Mouse (Mus musculus): ENCODE results near the gene Cabp4. TPM values are rescaled to one million over a fixed set of nuclear protein-coding genes. Genes with fewer than 3 reads are reported as not detected.
A peak's percentile ranks its signal among the peaks of the same experiment; 100 is the strongest.

Gene Cabp4
- polyA plus RNA-seq, 1 experiment from 2014 or later = not detected

DNA sequence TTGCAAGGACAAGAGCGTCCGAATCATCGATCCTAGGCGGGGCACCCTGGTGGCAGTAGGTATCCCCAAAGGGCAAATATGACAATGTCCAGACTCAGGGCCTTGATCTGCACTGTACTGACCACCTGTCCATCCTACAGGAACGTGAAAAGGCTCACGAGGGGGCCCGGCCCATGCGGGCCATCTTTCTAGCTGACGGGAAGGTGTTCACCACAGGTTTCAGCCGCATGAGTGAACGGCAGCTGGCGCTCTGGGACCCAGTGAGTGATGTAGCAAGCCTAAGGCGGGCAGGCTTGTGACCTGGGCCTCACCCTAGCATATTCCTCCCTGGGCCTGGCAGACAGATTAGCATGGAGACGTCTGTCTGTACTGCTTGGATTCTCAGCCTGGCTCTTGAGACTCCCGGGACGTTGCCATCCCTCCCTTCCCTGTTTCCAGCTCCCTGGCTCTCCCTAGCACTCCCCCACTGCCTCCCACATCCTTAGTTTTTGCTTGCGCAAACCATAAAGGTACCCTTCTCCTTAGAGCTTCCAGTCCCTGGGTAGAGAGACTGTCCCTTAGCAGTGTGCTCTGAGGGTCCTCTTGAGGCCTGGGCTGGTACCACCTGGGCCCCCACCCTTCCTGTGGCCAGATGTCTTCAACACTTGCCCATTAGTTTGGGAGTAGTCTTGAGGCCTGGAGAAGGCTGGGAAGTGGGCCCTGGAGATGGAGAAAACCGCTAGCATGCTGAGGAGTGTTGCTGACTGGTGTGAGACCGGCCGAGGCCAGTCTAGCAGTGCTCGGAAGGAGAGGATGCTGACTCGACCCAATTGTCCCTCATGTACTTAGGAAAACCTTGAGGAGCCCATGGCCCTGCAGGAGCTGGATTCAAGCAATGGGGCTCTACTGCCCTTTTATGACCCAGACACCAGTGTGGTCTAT is 7.0 kb upstream of the Cabp4 start:
- ATAC-seq (ENCODE audit: insufficient number of reproducible peaks, insufficient read depth, low FRiP score, low TSS enrichment, low read depth) = no peak
- Histone ChIP-seq H3K4me1 (peaks cover 24% of the 10 kb centered on the region), H3K4me3 (no peak overlapping the region), H3K36me3 (peaks cover 49% of the 10 kb centered on the region), H3K27me3 (no peaks in the 10 kb centered on the region), H3K9ac (no peak overlapping the region), H3K27ac (no peak overlapping the region), H3K9me3 (no peaks in the 10 kb centered on the region), H3K4me2 (no peak overlapping the region)
- WGBS = 87% methylated on average over 22 of the region's 22 CpGs

DNA sequence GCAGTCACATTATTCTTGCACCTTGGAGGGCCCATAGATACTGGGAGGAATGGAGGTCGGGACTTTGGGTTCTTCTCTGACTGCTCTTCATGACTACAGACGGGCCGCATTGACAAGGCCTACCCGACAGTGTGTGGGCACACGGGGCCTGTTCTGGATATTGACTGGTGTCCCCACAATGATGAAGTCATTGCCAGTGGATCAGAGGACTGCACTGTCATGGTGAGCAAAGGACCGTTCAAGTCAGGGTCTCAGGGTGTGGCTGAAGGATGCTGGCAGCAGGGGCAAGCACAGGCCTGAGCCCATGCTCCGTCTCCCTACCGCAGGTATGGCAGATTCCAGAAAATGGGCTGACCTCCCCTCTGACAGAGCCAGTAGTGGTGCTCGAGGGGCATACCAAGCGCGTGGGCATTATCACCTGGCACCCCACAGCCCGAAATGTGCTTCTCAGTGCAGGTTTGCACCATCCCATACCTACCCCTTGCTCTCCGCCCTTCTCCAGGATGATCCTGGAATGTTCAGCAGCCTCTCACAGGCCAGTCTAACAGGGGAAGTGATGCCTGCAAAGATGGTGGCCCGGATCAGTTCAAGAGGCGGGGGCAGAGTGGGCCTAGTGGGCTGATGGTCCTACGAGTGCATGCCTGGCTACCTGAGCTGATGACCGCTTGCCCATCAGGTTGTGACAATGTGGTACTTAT is 6.1 kb upstream of the Cabp4 start:
- Histone ChIP-seq H3K4me1 (peaks cover 24% of the 10 kb centered on the region), H3K4me3 (peak overlapping the region; percentile 87; the same call in 1 of the 2 replicates), H3K9me3 (no peaks in the 10 kb centered on the region), H3K27me3 (no peaks in the 10 kb centered on the region), H3K27ac (no peak overlapping the region), H3K4me2 (peak overlapping the region; percentile 89), H3K9ac (peak overlapping the region; percentile 36; the same call in 1 of the 2 replicates), H3K36me3 (peaks cover 45% of the 10 kb centered on the region)
- WGBS = 93% methylated on average over 17 of the region's 17 CpGs
- ATAC-seq (ENCODE audit: insufficient number of reproducible peaks, insufficient read depth, low FRiP score, low TSS enrichment, low read depth) = no peak

- H3K4me2 ChIP-seq = peak overlapping the region; percentile 89
- no peaks in the 10 kb centered on the region for H3K27me3 ChIP-seq
- WGBS = 87% methylated on average over 11 of the region's 11 CpGs
- H3K9ac ChIP-seq = peak overlapping the region; percentile 89
- H3K36me3 ChIP-seq = peaks cover 45% of the 10 kb centered on the region
- no peak overlapping the region for H3K27ac ChIP-seq
- no peak for ATAC-seq (ENCODE audit: insufficient number of reproducible peaks, insufficient read depth, low FRiP score, low TSS enrichment, low read depth)
- H3K4me1 ChIP-seq = peaks cover 24% of the 10 kb centered on the region
- no peaks in the 10 kb centered on the region for H3K9me3 ChIP-seq
- H3K4me3 ChIP-seq = peak overlapping the region; percentile 87
These were observed 5.5 kb upstream of the Cabp4 start for GRCm38 (mm10) chr19:4149283-4149682.

- Histone ChIP-seq H3K27me3 (no peaks in the 10 kb centered on the region), H3K9me3 (no peaks in the 10 kb centered on the region), H3K4me2 (peak overlapping the region; percentile 89), H3K4me1 (peaks cover 24% of the 10 kb centered on the region), H3K9ac (peak overlapping the region; percentile 89), H3K27ac (peak overlapping the region; percentile 72), H3K36me3 (peaks cover 43% of the 10 kb centered on the region), H3K4me3 (peak overlapping the region; percentile 87)
- no peak for ATAC-seq (ENCODE audit: insufficient number of reproducible peaks, insufficient read depth, low FRiP score, low TSS enrichment, low read depth)
- WGBS = 6% methylated on average over 6 of the region's 8 CpGs
These were observed 5.0 kb upstream of the Cabp4 start for GRCm38 (mm10) chr19:4148819-4149218.

GRCm38 (mm10) chr19:4148491-4148806 is 4.6 kb upstream of the Cabp4 start, which contains the start of gene Coro1b:
Coro1b (plus strand) TSS chr19:4148619.
- Histone ChIP-seq H3K27ac (peak within 1 kb of the TSS; percentile 72), H3K4me2 (peak within 1 kb of the TSS; percentile 89), H3K36me3 (peaks cover 39% of the 10 kb centered on the region), H3K4me3 (peak within 1 kb of the TSS; percentile 87), H3K9me3 (no peaks in the 10 kb centered on the region), H3K4me1 (peaks cover 24% of the 10 kb centered on the region), H3K27me3 (no peaks in the 10 kb centered on the region), H3K9ac (peak within 1 kb of the TSS; percentile 89)
- peak; percentile 92 for ATAC-seq (ENCODE audit: insufficient number of reproducible peaks, insufficient read depth, low FRiP score, low TSS enrichment, low read depth)
- WGBS = under 1% methylated on average over 29 of the region's 33 CpGs

DNA sequence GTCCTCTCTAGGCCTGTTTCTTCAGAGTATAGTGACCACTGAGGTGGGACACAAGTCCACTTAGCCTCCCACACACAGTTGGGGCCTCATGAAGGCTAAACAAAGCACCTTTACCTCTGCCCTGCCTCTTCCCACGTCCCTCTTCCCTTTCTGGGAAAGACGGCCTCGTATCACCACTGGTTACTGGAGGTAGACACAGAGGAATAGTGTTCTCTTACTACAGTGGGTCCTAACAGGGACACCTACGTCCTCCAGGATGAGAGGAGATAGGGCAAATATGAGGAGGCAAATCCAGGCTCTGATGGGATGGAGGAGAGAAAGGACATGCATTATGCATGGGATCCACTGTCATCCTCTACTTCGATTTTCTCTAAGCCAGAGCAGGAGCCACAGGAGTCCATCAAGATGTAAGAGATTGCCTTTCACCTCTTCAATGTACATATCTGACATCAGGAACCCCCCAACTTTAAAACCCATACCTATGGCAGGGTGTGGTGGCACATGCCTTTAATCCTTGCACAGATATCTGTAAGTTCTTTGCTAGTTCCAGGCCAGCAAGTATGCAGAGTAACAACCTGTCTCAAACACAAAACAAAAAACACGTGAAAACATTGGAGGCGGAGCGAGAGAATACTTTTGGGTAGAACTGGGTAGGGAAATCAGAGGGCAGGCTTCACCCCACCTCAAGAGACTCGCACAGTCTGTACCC is 4.1 kb upstream of the Cabp4 start:
- H3K4me3 ChIP-seq = peak overlapping the region; percentile 87

DNA sequence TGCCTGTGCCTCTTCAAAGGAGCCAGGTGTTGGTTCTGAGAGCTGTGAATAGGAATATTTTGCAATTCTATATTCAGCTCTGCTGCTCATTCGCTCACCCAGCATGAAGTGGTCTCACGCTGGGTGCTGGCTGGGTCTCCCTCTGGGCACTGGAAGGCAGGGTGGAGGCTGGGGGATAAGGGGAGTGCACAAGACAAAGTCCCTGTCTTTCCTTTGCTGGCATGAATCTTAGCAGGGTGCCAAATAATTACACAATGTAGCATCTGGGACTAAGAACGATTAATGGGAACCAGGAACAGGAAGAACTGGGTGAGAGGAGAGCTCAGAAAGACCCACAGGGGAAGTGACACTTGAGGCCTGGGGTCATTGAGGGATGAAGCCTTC is 3.2 kb upstream of the Cabp4 start:
- WGBS = 43% methylated on average over 3 of the region's 3 CpGs

More for the DNA sequence above, 4.1 kb upstream of the Cabp4 start:
- WGBS = 35% methylated on average over 9 of the region's 9 CpGs
- H3K4me1 ChIP-seq = peaks cover 24% of the 10 kb centered on the region
- ATAC-seq (ENCODE audit: insufficient number of reproducible peaks, insufficient read depth, low FRiP score, low TSS enrichment, low read depth) = no peak
- no peaks in the 10 kb centered on the region for H3K9me3 ChIP-seq
- peak overlapping the region; percentile 89 for H3K9ac ChIP-seq
- H3K4me2 ChIP-seq = peak overlapping the region; percentile 89
- H3K27me3 ChIP-seq = no peaks in the 10 kb centered on the region
- no peak overlapping the region; the same call in 1 of the 2 replicates for H3K27ac ChIP-seq
- H3K36me3 ChIP-seq = peaks cover 34% of the 10 kb centered on the region

GRCm38 (mm10) chr19:4146366-4147021 is 2.7 kb upstream of the Cabp4 start:
- Histone ChIP-seq H3K4me1 (peaks cover 24% of the 10 kb centered on the region), H3K9ac (no peak overlapping the region), H3K27me3 (no peaks in the 10 kb centered on the region), H3K4me3 (no peak overlapping the region), H3K36me3 (peaks cover 21% of the 10 kb centered on the region), H3K27ac (no peak overlapping the region), H3K9me3 (no peaks in the 10 kb centered on the region), H3K4me2 (no peak overlapping the region)
- 61% methylated on average over 12 of the region's 12 CpGs for WGBS
- ATAC-seq (ENCODE audit: insufficient number of reproducible peaks, insufficient read depth, low FRiP score, low TSS enrichment, low read depth) = no peak

More for the DNA sequence above, 3.2 kb upstream of the Cabp4 start:
- no peaks in the 10 kb centered on the region for H3K27me3 ChIP-seq
- H3K4me2 ChIP-seq = no peak overlapping the region
- peaks cover 24% of the 10 kb centered on the region for H3K36me3 ChIP-seq
- H3K4me3 ChIP-seq = no peak overlapping the region
- peaks cover 24% of the 10 kb centered on the region for H3K4me1 ChIP-seq
- ATAC-seq (ENCODE audit: insufficient number of reproducible peaks, insufficient read depth, low FRiP score, low TSS enrichment, low read depth) = no peak
- H3K9me3 ChIP-seq = no peaks in the 10 kb centered on the region
- H3K27ac ChIP-seq = no peak overlapping the region
- no peak overlapping the region for H3K9ac ChIP-seq

DNA sequence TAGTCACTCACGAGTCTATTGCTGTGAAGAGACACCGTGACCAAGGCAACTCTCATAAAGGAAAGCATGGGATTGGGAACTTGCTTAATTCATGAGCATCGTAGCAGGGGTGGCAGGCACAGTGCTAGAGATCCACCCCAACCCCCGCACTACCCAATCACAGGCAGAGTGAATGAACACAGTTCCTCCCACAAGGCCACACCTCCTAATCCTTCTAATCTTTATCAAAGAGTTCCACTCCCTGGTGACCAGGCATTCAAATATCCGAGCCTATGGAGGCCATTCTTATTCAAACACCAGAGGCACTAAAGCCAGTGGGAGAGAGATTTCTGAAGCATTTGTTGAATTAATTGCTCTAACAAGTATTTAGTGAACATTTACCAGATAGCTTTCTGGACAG is 2.1 kb upstream of the Cabp4 start:
- H3K4me1 ChIP-seq = peaks cover 24% of the 10 kb centered on the region
- no peak overlapping the region for H3K9ac ChIP-seq
- no peak overlapping the region for H3K4me3 ChIP-seq
- no peak overlapping the region for H3K4me2 ChIP-seq
- H3K27me3 ChIP-seq = no peaks in the 10 kb centered on the region
- no peaks in the 10 kb centered on the region for H3K9me3 ChIP-seq
- peaks cover 16% of the 10 kb centered on the region for H3K36me3 ChIP-seq
- no peak overlapping the region for H3K27ac ChIP-seq
- WGBS = 89% methylated on average over 5 of the region's 5 CpGs
- no peak for ATAC-seq (ENCODE audit: insufficient number of reproducible peaks, insufficient read depth, low FRiP score, low TSS enrichment, low read depth)

GRCm38 (mm10) chr19:4144550-4145498 is 991 bp upstream of the Cabp4 start:
- no peak overlapping the region for H3K4me2 ChIP-seq
- peaks cover 5% of the 10 kb centered on the region; the same call in 1 of the 2 replicates for H3K36me3 ChIP-seq
- H3K4me3 ChIP-seq = no peak overlapping the region
- no peak overlapping the region for H3K9ac ChIP-seq
- no peak for ATAC-seq (ENCODE audit: insufficient number of reproducible peaks, insufficient read depth, low FRiP score, low TSS enrichment, low read depth)
- H3K9me3 ChIP-seq = no peaks in the 10 kb centered on the region
- 72% methylated on average over 16 of the region's 16 CpGs for WGBS
- no peaks in the 10 kb centered on the region for H3K27me3 ChIP-seq
- peaks cover 17% of the 10 kb centered on the region for H3K4me1 ChIP-seq
- no peak overlapping the region for H3K27ac ChIP-seq

All from embryonic facial prominence, embryonic 13.5 days (tissue).